Mouse (Mus musculus): Measurements from ENCODE around the gene Gm49358.

Gm49358 gene

DNA sequence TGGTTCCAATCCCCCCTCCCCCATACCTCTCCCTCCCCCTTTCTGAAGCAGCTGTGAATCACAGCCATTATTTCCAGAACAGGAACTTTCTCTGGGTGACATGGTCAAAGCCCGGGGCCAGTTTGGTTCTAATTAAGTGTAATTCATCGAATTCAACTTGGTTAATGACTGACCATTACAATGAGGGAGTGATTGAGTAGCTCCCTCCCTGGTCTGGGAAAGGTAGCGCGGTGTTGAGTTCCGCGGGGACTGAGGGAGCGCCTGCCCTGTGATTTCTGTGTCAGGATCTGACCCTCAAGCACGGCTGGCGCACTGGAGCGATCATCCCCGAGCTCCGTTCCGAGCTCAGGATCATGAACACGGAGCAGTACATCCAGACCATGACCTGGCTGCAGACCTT, 61.1 kb downstream of the Gm49358 start:
- CTCF ChIA-PET, result interaction anchor here (0.6 to 2.5 kb wide), 8 partner anchors 9 to 1091 kb away, joined by 3 to 7 read pairs (median 4); partner anchors contain the start of gene Nt5dc3 (in 1 of the 4)
- POLR2A ChIA-PET, result interaction anchor here in 3 of 4 experiments (0.9 to 2.8 kb wide), 6 partner anchors 11 to 136 kb away, joined by 3 to 12 read pairs (median 4); partner anchors contain the start of genes Nt5dc3 (in 2 of the 3) and Ttc41 (in 1 of the 3)

- ChIA-PET CTCF (interaction anchor here in 2 of 4 experiments (0.8 to 2.5 kb wide), 3 partner anchors 34 to 95 kb away, joined by 3 to 7 read pairs (median 3); partner anchors contain the start of gene Nt5dc3 (in 1 of the 2)), POLR2A (interaction anchor here in 3 of 4 experiments (0.6 to 2.3 kb wide), 7 partner anchors 40 to 132 kb away, joined by 3 to 12 read pairs (median 3); partner anchors contain the start of gene Nt5dc3 (in 3 of the 3))
These were observed 62.2 kb downstream of the Gm49358 start for GRCm38 (mm10) chr10:86825871-86826522.

DNA sequence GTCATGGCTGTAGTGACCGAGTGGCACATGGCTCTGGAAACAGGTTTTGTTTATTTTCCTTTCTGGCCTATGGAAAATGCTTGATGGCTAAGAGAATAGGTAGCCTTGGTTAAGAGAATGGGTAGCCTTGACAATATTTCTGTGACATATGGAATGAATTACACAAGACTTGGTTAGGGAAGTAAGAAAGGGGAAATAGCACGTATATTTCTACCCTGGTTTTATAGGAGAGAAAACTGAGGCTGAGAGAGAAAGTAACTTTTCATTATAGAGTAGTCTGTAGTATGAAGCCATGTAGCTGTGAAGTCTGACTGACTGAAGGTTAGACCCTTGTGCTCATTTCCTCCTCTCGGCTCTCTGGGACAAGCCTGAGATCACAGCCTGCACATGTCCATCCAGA, 63.2 kb downstream of the Gm49358 start:
- ChIA-PET CTCF (no interaction called here), POLR2A (interaction anchor here in 2 of 4 experiments (0.6 to 2.3 kb wide), 4 partner anchors 11 to 1440 kb away, joined by 3 to 12 read pairs (median 4); partner anchors contain the start of genes Btbd11 (in 1 of the 2) and Nt5dc3 (in 1 of the 2))

DNA sequence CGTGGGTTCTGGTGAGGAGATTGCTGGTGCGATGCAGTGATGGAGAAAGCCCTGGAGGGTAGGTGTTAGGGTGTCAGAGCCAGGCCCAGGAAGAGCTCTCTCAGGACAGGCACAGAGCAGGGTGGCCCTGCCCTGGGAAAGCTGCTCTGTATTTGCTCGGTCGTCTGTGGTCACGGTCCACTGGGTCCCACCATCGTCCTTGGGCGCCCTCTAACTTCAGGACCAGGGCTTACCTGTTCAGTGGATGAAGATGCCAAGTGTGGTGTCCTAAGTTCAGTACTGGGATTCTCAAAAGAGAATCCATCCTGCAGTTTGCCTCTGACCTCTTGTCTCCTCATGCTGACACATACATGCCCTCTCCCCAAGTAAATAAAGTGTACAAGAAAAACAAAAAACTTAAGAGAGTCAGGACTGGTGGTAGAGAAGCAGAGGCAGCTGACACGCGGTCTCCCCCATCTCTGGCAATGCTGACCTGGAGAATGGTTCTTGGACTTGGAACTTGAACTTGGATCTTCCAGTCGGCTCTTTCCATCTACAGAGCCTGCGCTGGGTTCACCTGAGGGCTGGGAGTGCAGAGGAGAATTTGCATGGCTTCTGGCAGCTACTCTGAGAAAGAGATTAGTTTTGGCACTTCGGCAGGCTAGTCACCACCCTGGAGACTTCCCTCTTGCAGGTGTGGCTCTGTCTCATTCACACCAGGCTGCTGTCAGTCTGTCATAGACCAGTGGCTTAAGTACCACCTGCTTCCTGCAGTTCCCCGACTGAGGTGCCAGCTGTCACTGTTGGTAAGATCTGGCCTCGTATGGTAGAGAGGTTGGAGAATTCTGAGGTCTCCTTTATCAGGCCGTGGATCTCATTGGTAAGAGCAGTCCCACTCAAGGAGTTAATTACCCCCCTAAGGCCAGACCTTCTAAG, 64.7 kb downstream of the Gm49358 start:
- ChIA-PET CTCF (no interaction called here), POLR2A (interaction anchor here in 2 of 4 experiments (0.8 to 1.6 kb wide), 5 partner anchors 9 to 50 kb away, joined by 3 to 6 read pairs (median 4); partner anchors contain the start of gene Nt5dc3 (in 2 of the 2))

DNA sequence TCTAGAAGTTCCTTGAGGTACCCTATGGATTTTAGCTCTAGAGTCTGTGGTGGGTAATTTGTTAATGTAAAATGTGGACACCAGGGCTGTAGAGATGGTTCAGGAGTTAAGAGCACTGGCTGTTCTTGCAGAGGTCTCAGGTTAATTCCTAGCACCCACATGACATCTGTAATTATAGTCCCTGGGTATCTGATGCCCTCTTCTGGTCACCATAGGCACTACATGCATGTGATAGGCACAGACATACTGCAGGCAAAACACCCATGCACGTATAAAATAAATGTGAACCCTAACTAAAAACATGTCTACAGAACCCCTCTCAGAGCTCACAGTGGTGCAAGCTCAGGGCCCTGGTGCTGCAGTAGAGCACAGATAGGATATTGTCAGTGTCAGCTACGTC, 65.7 kb downstream of the Gm49358 start:
- ChIA-PET CTCF (interaction anchor here in 1 of 4 experiments (1.2 kb wide), 1 partner anchor 35 kb away, joined by 3 read pairs; no protein-coding TSS in a partner anchor), POLR2A (interaction anchor here in 1 of 4 experiments (1.1 to 1.3 kb wide), 2 partner anchors 8 to 67 kb away, joined by 3 to 5 read pairs; no protein-coding TSS in a partner anchor)

- ChIA-PET CTCF (interaction anchor here in 2 of 4 experiments (0.7 to 1.6 kb wide), 2 partner anchors 13 to 14 kb away, joined by 3 to 6 read pairs; no protein-coding TSS in a partner anchor), POLR2A (interaction anchor here in 2 of 4 experiments (0.7 to 2.2 kb wide), 6 partner anchors 12 to 109 kb away, joined by 3 to 6 read pairs (median 4); no protein-coding TSS in a partner anchor)
These were observed 73.0 kb downstream of the Gm49358 start for GRCm38 (mm10) chr10:86836784-86837183.

- CTCF ChIA-PET, result interaction anchor here in 1 of 4 experiments (0.8 kb wide), 1 partner anchor 54 kb away, joined by 7 read pairs; no protein-coding TSS in a partner anchor
- POLR2A ChIA-PET, result no interaction called here
These were observed 75.1 kb downstream of the Gm49358 start for GRCm38 (mm10) chr10:86838827-86839226.

DNA sequence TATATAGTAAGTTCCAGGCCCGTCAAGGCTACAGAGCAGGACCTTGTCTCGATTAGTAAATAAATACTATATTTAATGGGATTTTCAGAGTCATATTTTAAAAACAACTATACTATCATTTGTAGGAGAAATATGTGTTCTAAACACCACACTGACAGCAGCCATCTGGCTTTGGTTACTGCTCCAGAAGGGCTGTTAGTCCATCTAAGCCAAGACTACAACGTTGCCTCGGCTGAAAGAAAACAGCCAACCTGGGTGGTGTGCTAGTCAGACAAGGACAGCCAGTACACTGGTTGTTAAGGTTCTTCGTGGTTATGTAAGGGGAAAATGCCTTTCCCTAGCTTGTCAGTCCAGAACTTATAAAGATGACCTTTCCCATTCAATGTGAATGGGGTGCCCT, 78.9 kb downstream of the Gm49358 start:
- ChIA-PET POLR2A (no interaction called here), CTCF (no interaction called here)

DNA sequence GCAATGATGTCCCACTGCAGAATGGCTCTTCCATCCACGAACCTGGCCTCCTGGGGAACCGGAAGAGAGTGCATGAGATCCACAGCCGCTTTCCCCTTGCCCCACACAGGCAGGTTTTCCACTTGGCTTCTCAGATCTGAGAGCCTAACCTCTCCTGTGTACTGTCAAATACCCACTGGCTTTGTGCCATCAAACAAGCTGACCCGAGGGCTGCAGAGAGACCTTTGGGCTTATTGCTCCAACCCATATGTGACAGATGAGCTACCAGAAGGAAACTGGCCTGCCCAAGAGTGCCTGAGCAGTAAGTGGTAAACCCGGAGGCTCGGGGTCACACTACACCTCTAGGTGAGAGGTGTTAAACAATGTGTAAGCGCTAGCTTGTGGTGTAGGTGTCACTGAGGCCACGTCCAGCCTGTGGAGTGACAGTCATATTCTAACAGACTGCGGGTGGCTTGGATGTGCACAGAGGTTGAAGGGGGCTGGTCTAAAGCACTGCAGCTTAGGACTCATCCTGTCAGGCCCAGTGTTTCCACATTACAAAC, 83.2 kb downstream of the Gm49358 start:
- ChIA-PET POLR2A (interaction anchor here in 3 of 4 experiments (0.5 to 1.5 kb wide), 5 partner anchors 15 to 68 kb away, joined by 3 to 8 read pairs (median 4); partner anchors contain the start of gene Nt5dc3 (in 1 of the 3)), CTCF (interaction anchor here in 1 of 4 experiments (0.6 kb wide), 1 partner anchor 120 kb away, joined by 3 read pairs; no protein-coding TSS in a partner anchor)

DNA sequence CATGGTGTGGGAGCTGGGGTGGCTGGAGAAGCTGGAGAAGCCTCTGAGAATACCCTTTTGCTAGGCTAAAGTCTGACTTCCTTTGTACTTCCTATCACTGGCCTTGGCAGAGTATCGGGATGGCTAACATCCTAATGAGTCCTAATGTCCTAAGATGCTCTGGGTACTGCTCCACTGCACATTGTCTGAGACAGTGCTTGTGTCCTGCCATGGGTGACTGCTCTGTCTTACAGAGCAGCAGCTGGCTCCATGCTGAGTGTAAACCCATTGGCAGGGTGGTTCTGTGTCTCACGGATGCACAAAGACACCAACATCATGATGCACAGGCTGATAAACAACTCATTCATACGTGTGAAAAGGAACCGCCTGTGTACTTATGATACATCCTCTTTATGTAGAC, 85.3 kb downstream of the Gm49358 start:
- ChIA-PET CTCF (no interaction called here), POLR2A (no interaction called here)

- POLR2A ChIA-PET, result no interaction called here
- CTCF ChIA-PET, result no interaction called here
These were observed 85.7 kb downstream of the Gm49358 start for GRCm38 (mm10) chr10:86849508-86849907.

- POLR2A ChIA-PET, result interaction anchor here in 1 of 4 experiments (1.4 kb wide), 1 partner anchor 15 kb away, joined by 6 read pairs; no protein-coding TSS in a partner anchor
These were observed 88.4 kb downstream of the Gm49358 start for GRCm38 (mm10) chr10:86852160-86852559.

GRCm38 (mm10) chr10:86853433-86853832, 89.7 kb downstream of the Gm49358 start:
- CTCF ChIA-PET, result no interaction called here
- POLR2A ChIA-PET, result interaction anchor here in 1 of 4 experiments (0.8 kb wide), 1 partner anchor 75 kb away, joined by 4 read pairs; the partner anchor contains the start of gene Nt5dc3

More at GRCm38 (mm10) chr10:86852160-86852559, 88.4 kb downstream of the Gm49358 start:
- CTCF ChIA-PET, result no interaction called here

- POLR2A ChIA-PET, result interaction anchor here in 2 of 4 experiments (0.7 to 2.5 kb wide), 4 partner anchors 20 to 140 kb away, joined by 3 to 9 read pairs (median 6); partner anchors contain the start of gene Nt5dc3 (in 1 of the 2)
- CTCF ChIA-PET, result interaction anchor here in 1 of 4 experiments (1.4 kb wide), 1 partner anchor 35 kb away, joined by 3 read pairs; no protein-coding TSS in a partner anchor
These were observed 96.6 kb downstream of the Gm49358 start for GRCm38 (mm10) chr10:86860396-86860795.

DNA sequence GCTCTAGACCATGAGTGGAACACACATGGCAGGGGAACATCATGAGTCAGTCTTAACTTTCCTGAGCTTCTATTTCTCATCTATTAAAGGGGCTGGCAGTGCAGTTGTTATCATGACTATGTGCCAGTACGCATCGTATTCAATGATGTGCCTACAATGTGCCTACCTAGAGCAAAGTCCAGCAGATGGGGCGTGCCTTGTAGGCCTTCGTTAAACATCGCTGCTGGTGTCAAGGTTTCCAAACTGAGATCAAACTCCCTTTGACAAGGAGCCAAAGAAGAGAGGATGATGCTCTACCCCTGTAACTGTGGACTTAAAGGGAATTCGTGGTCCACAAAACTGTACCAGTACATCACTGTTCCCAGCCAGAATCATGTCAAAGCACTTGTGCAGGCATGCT, 98.7 kb downstream of the Gm49358 start:
- CTCF ChIA-PET, result no interaction called here
- POLR2A ChIA-PET, result no interaction called here

DNA sequence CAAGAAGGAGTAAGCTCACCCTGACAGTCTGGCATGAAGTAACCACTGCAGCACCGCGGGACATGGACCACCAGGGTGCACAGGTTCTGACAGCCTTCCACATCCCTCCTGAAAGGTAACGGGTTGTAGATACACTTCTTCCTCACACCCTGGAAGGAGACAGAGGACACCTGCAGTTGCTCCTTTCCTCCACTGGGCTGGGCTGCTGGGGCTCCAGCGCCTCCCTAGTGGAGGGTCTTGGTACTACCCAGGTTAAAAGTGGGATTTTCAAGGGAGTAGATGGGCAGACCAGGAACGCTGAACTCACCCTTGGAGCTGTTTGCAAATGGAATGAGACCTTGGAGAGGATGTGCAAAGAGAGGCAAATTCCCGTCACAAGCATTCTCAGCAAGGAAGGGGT, 99.7 kb downstream of the Gm49358 start:
- ChIA-PET CTCF (no interaction called here), POLR2A (interaction anchor here in 1 of 4 experiments (0.9 kb wide), 1 partner anchor 85 kb away, joined by 3 read pairs; the partner anchor contains the start of gene Nt5dc3)

GRCm38 (mm10) chr10:86872121-86872520, 108.3 kb downstream of the Gm49358 start:
- CTCF ChIA-PET, result interaction anchor here in 1 of 4 experiments (1.3 kb wide), 1 partner anchor 11 kb away, joined by 3 read pairs; no protein-coding TSS in a partner anchor
- POLR2A ChIA-PET, result interaction anchor here in 3 of 4 experiments (0.6 to 1.0 kb wide), 3 partner anchors 56 to 129 kb away, joined by 3 to 6 read pairs (median 4); no protein-coding TSS in a partner anchor

- POLR2A ChIA-PET, result interaction anchor here in 2 of 4 experiments (0.6 to 1.0 kb wide), 2 partner anchors 56 to 108 kb away, joined by 3 to 6 read pairs; no protein-coding TSS in a partner anchor
- CTCF ChIA-PET, result interaction anchor here in 1 of 4 experiments (1.3 kb wide), 1 partner anchor 11 kb away, joined by 3 read pairs; no protein-coding TSS in a partner anchor
These were observed 108.8 kb downstream of the Gm49358 start for GRCm38 (mm10) chr10:86872591-86872990.
